ENCODE assay signal across 8 mouse cellular contexts in the genomic region with DNA sequence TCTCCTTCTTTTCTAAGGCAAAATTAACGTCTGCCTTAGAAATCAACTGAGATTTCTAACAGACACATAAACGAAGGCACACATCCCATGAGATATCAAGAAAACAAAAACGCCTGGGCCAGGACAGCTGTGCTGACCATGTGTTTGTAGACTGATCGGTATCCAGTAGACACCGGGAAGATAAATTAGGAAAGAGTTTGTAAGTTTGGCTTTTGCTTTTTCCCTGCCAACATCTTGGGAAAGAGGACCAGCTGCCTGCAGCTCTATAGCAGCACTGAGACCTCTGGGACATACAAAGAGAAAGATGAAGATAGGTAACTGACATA. TPM values are rescaled to one million over a fixed set of nuclear protein-coding genes. Genes with fewer than 3 reads are reported as not detected.
DNase-seq lines count a peak whose midpoint lies in the region; ATAC-seq and TF ChIP-seq lines count a peak whose summit lies in the region.

No protein-coding gene starts in this region.

- DNase-seq in kidney, adult 8-10 months, result no peak
- DNase-seq in midbrain, embryonic 14.5 days, result no peak
- DNase-seq in thymus, postnatal 25 days, result no peak
- DNase-seq in kidney, adult 18-20 months, result no peak
- DNase-seq in embryo, embryonic 10.5 days (ENCODE audit: low spot score), result no peak

- no peaks in the 10 kb centered on the region for H3K9me3 ChIP-seq in kidney, embryonic 14.5 days (ENCODE audit: control insufficient read depth, low read length)
- no peaks in the 10 kb centered on the region for H3K9me3 ChIP-seq in hindbrain, embryonic 13.5 days
- no peaks in the 10 kb centered on the region for H3K9me3 ChIP-seq in midbrain, embryonic 14.5 days (ENCODE audit: control insufficient read depth, low read length)

- peak overlapping the region; percentile 31; the same call in 1 of the 2 replicates for H3K27ac ChIP-seq in kidney, embryonic 14.5 days (ENCODE audit: low read depth, low read length)
- H3K27ac ChIP-seq in cortical plate, adult 2 months (ENCODE audit: insufficient read depth, low read length), result no peak overlapping the region
- no peak overlapping the region for H3K27ac ChIP-seq in hindbrain, embryonic 13.5 days
- no peak overlapping the region for H3K27ac ChIP-seq in midbrain, embryonic 14.5 days (replicated peaks; ENCODE audit: low read depth, low read length)

- H3K4me3 ChIP-seq in kidney, embryonic 14.5 days (ENCODE audit: low read length), result peak overlapping the region; percentile 57
- peak overlapping the region; percentile 52; the same call in 1 of the 2 replicates for H3K4me3 ChIP-seq in cortical plate, adult 2 months (ENCODE audit: insufficient read depth, low read length)
- peak overlapping the region; percentile 51 for H3K4me3 ChIP-seq in hindbrain, embryonic 13.5 days
- peak overlapping the region; percentile 40 for H3K4me3 ChIP-seq in midbrain, embryonic 14.5 days (replicated peaks; ENCODE audit: low read depth, low read length)

- TF ChIP-seq POLR2A in cortical plate, adult 2 months (IDR thresholded peaks at IDR 0.05; ENCODE audit: extremely low read depth, insufficient read depth, low read length), result no peak

- peak overlapping the region; percentile 58; the same call in 1 of the 2 replicates for H3K9ac ChIP-seq in kidney, embryonic 14.5 days (ENCODE audit: low read depth, low read length)
- peak overlapping the region; percentile 55 for H3K9ac ChIP-seq in hindbrain, embryonic 13.5 days
- no peak overlapping the region for H3K9ac ChIP-seq in midbrain, embryonic 14.5 days (replicated peaks; ENCODE audit: low read length)

- TF ChIP-seq CTCF in cortical plate, adult 2 months (IDR thresholded peaks at IDR 0.05; ENCODE audit: extremely low read depth, insufficient read depth, low read length), result no peak

- no peak for ATAC-seq in kidney, embryonic 14.5 days (ENCODE audit: low FRiP score, low TSS enrichment)
- ATAC-seq in hindbrain, embryonic 13.5 days (ENCODE audit: low FRiP score), result no peak
- ATAC-seq in midbrain, embryonic 14.5 days (ENCODE audit: low FRiP score, low TSS enrichment), result no peak

- H3K4me1 ChIP-seq in kidney, embryonic 14.5 days (ENCODE audit: control insufficient read depth, insufficient read depth, low read length), result peaks cover 9% of the 10 kb centered on the region; the same call in 1 of the 2 replicates
- no peaks in the 10 kb centered on the region for H3K4me1 ChIP-seq in cortical plate, adult 2 months (ENCODE audit: control insufficient read depth, insufficient read depth, low read length)
- peaks cover 13% of the 10 kb centered on the region for H3K4me1 ChIP-seq in hindbrain, embryonic 13.5 days (replicated peaks)
- H3K4me1 ChIP-seq in midbrain, embryonic 14.5 days (ENCODE audit: control insufficient read depth, insufficient read depth, low read length), result no peaks in the 10 kb centered on the region

- peaks cover 24% of the 10 kb centered on the region for H3K36me3 ChIP-seq in kidney, embryonic 14.5 days (ENCODE audit: control insufficient read depth, insufficient read depth, low read length)
- no peaks in the 10 kb centered on the region for H3K36me3 ChIP-seq in hindbrain, embryonic 13.5 days
- 0 out of 2 replicates have a peak, but pooled peaks cover 5% of the 10 kb centered on the region for H3K36me3 ChIP-seq in midbrain, embryonic 14.5 days (ENCODE audit: control insufficient read depth, insufficient read depth, low read length)

- H3K27me3 ChIP-seq in kidney, embryonic 14.5 days (ENCODE audit: control insufficient read depth, insufficient read depth, low read length), result no peaks in the 10 kb centered on the region
- no peaks in the 10 kb centered on the region for H3K27me3 ChIP-seq in hindbrain, embryonic 13.5 days
- H3K27me3 ChIP-seq in midbrain, embryonic 14.5 days (ENCODE audit: control insufficient read depth, insufficient read depth, low read length), result no peaks in the 10 kb centered on the region

- WGBS in kidney, embryonic 14.5 days, result 27% methylated on average over 5 of the region's 5 CpGs
- WGBS in hindbrain, embryonic 13.5 days, result 45% methylated on average over 5 of the region's 5 CpGs
- WGBS in midbrain, embryonic 14.5 days, result 55% methylated on average over 5 of the region's 5 CpGs

- H3K4me2 ChIP-seq in kidney, embryonic 14.5 days (replicated peaks; ENCODE audit: low read depth, low read length), result peak overlapping the region; percentile 63
- H3K4me2 ChIP-seq in hindbrain, embryonic 13.5 days, result peak overlapping the region; percentile 64
- H3K4me2 ChIP-seq in midbrain, embryonic 14.5 days (ENCODE audit: low read length), result peak overlapping the region; percentile 60

RNA-seq across cellular contexts. Expression of a gene that starts 0.4 kb away (rescaled TPM):
- 46.8 and 63.8 TPM in 2 replicates for polyA plus RNA-seq in kidney, embryonic 14.5 days (2014; fragmentation: Nextera tagmentation; extraction: Ambion mirVana)
- polyA plus RNA-seq in cortical plate, adult 2 months (2012; rRNA removed), result 0.21 and 0.30 TPM in 2 replicates
- 10.6 and 11.6 TPM in 2 replicates for polyA plus RNA-seq in hindbrain, embryonic 13.5 days (2015; fragmentation: Nextera tagmentation; extraction: Ambion mirVana)
- 5.2 and 12.6 TPM in 2 replicates for polyA plus RNA-seq in midbrain, embryonic 14.5 days (2014; fragmentation: Nextera tagmentation; extraction: Ambion mirVana)

RNA-seq across cellular contexts. Expression of a gene that starts 31.6 kb away (rescaled TPM):
- polyA plus RNA-seq in kidney, embryonic 14.5 days (2014; fragmentation: Nextera tagmentation; extraction: Ambion mirVana), result 13.8 and 25.8 TPM in 2 replicates
- polyA plus RNA-seq in cortical plate, adult 2 months (2012; rRNA removed), result 61.0 and 63.0 TPM in 2 replicates
- polyA plus RNA-seq in hindbrain, embryonic 13.5 days (2015; fragmentation: Nextera tagmentation; extraction: Ambion mirVana), result 25.2 and 26.3 TPM in 2 replicates
- polyA plus RNA-seq in midbrain, embryonic 14.5 days (2014; fragmentation: Nextera tagmentation; extraction: Ambion mirVana), result 28.5 and 33.2 TPM in 2 replicates

RNA-seq across cellular contexts. Expression of a gene that starts 51.1 kb away (rescaled TPM):
- polyA plus RNA-seq in kidney, embryonic 14.5 days (2014; fragmentation: Nextera tagmentation; extraction: Ambion mirVana), result 11.2 and 12.0 TPM in 2 replicates
- 1.0 and 1.1 TPM in 2 replicates for polyA plus RNA-seq in cortical plate, adult 2 months (2012; rRNA removed)
- polyA plus RNA-seq in hindbrain, embryonic 13.5 days (2015; fragmentation: Nextera tagmentation; extraction: Ambion mirVana), result 1.7 and 1.9 TPM in 2 replicates
- polyA plus RNA-seq in midbrain, embryonic 14.5 days (2014; fragmentation: Nextera tagmentation; extraction: Ambion mirVana), result 3.3 and 8.4 TPM in 2 replicates
